Mouse (Mus musculus) intestine, postnatal 0 days (tissue): ENCODE data around the gene 4930402H24Rik. TPM values are rescaled to one million over a fixed set of nuclear protein-coding genes. Genes with fewer than 3 reads are reported as not detected.

Experiments
- ATAC-seq: fragments of 200-750 bp; cut with Nextera tagmentation; 2 replicates; pipeline ENCODE4 v1.8.0; 2017; ENCODE audit warnings: mild to moderate bottlenecking, moderate TSS enrichment, moderate library complexity
- H3K27ac ChIP-seq: fragments of 300-500 bp; sonication (generic); 2 replicates; pipeline ENCODE4 v1.5.1; 2014; ENCODE audit warnings: mild to moderate bottlenecking, low read depth, low read length, moderate library complexity
- H3K27me3 ChIP-seq: fragments of 300-500 bp; sonication (generic); replicated peaks from 2 replicates; pipeline ENCODE4 v1.6.1; 2014; ENCODE audit warnings: low read length, mixed read lengths; ENCODE audit not compliant: control insufficient read depth, insufficient read depth
- H3K36me3 ChIP-seq: fragments of 300-500 bp; sonication (generic); 2 replicates; pipeline ENCODE4 v1.6.1; 2014; ENCODE audit warnings: mild to moderate bottlenecking, moderate library complexity; ENCODE audit not compliant: control insufficient read depth, insufficient read depth
- H3K4me1 ChIP-seq: fragments of 300-500 bp; sonication (generic); replicated peaks from 2 replicates; pipeline ENCODE4 v1.6.1; 2014; ENCODE audit warnings: antibody characterized with exemption, low read length, mixed read lengths; ENCODE audit not compliant: control insufficient read depth, insufficient read depth
- H3K4me2 ChIP-seq: fragments of 300-500 bp; sonication (generic); replicated peaks from 2 replicates; pipeline ENCODE4 v1.6.1; 2014; ENCODE audit warnings: low read depth, mild to moderate bottlenecking, moderate library complexity
- H3K4me3 ChIP-seq: fragments of 300-500 bp; sonication (generic); 2 replicates; pipeline ENCODE4 v1.5.1; 2014; ENCODE audit warnings: low read depth, low read length
- H3K9ac ChIP-seq: fragments of 300-500 bp; sonication (generic); 2 replicates; pipeline ENCODE4 v1.6.1; 2014; ENCODE audit warnings: mild to moderate bottlenecking, low read depth, low read length
- H3K9me3 ChIP-seq: fragments of 300-500 bp; sonication (generic); 2 replicates; pipeline ENCODE4 v1.6.1; 2016; ENCODE audit warnings: mixed run types; ENCODE audit not compliant: control insufficient read depth
- CTCF ChIP-seq: sonication (generic); IDR thresholded peaks from 2 replicates; pipeline ENCODE4 v1.5.1; 2016; ENCODE audit warnings: low read depth, mild to moderate bottlenecking, control low read depth, antibody characterized with exemption, moderate library complexity
- WGBS: fragments of 180-500 bp; shearing (Covaris S2); extraction: QIAGEN DNeasy Blood & Tissue Kit; methylation state at CpG from one replicate; pipeline ENCODE4 v1.1.7; 2014; 5-methylcytosine and 5-hydroxymethylcytosine counted together
- polyA plus RNA-seq: library from polyadenylated mRNA; unstranded; fragments of >200 nt; fragmentation: Nextera tagmentation; extraction: Ambion mirVana; gene quantifications from 2 replicates; pipeline ENCODE4 v1.2.1, GENCODE M21; 2015

4930402H24Rik gene
- polyA plus RNA-seq, 1 experiment from 2014 or later: 9.0 TPM

GRCm38 (mm10) chr2:130928031-130928430 is 21.8 kb upstream of the 4930402H24Rik start:
- 64% methylated on average over 4 of the region's 4 CpGs for WGBS
- Histone ChIP-seq H3K4me2 (no peak overlapping the region), H3K27ac (no peak overlapping the region), H3K27me3 (no peaks in the 10 kb centered on the region), H3K9me3 (no peaks in the 10 kb centered on the region), H3K9ac (no peak overlapping the region), H3K4me1 (no peaks in the 10 kb centered on the region), H3K36me3 (no peaks in the 10 kb centered on the region), H3K4me3 (no peak overlapping the region)
- peak; percentile 70; the same call in 1 of the 2 replicates for ATAC-seq
- TF ChIP-seq CTCF: no peak

- 55% methylated on average over 2 of the region's 2 CpGs for WGBS
- Histone ChIP-seq H3K27me3 (no peaks in the 10 kb centered on the region), H3K36me3 (no peaks in the 10 kb centered on the region), H3K27ac (no peak overlapping the region), H3K4me1 (no peaks in the 10 kb centered on the region), H3K4me3 (no peak overlapping the region), H3K9ac (no peak overlapping the region), H3K9me3 (no peaks in the 10 kb centered on the region), H3K4me2 (no peak overlapping the region)
- no peak for TF ChIP-seq CTCF
- peak; percentile 68 for ATAC-seq
Observed at GRCm38 (mm10) chr2:130924950-130925349, 18.7 kb upstream of the 4930402H24Rik start.

GRCm38 (mm10) chr2:130919062-130919593 is 12.9 kb upstream of the 4930402H24Rik start:
- no peak for ATAC-seq
- Histone ChIP-seq H3K4me1 (no peaks in the 10 kb centered on the region), H3K9ac (no peak overlapping the region), H3K27ac (no peak overlapping the region), H3K4me2 (no peak overlapping the region), H3K4me3 (no peak overlapping the region), H3K9me3 (no peaks in the 10 kb centered on the region), H3K36me3 (no peaks in the 10 kb centered on the region), H3K27me3 (no peaks in the 10 kb centered on the region)
- WGBS: 50% methylated on average over 5 of the region's 5 CpGs
- TF ChIP-seq CTCF: no peak

GRCm38 (mm10) chr2:130917686-130918085 is 11.5 kb upstream of the 4930402H24Rik start:
- Histone ChIP-seq H3K9me3 (no peaks in the 10 kb centered on the region), H3K9ac (no peak overlapping the region), H3K4me1 (no peaks in the 10 kb centered on the region), H3K4me3 (no peak overlapping the region), H3K27me3 (no peaks in the 10 kb centered on the region), H3K27ac (no peak overlapping the region), H3K36me3 (no peaks in the 10 kb centered on the region), H3K4me2 (no peak overlapping the region)
- ATAC-seq: no peak
- TF ChIP-seq CTCF: no peak
- WGBS: 83% methylated on average over 1 of the region's 1 CpGs

- no peak overlapping the region for H3K27ac ChIP-seq
- no peaks in the 10 kb centered on the region for H3K36me3 ChIP-seq
- TF ChIP-seq CTCF: no peak
- no peaks in the 10 kb centered on the region for H3K9me3 ChIP-seq
- WGBS: 42% methylated on average over 3 of the region's 3 CpGs
- no peak overlapping the region for H3K4me3 ChIP-seq
- no peaks in the 10 kb centered on the region for H3K27me3 ChIP-seq
- H3K4me2 ChIP-seq: no peak overlapping the region
- no peak for ATAC-seq
- H3K9ac ChIP-seq: no peak overlapping the region
- no peaks in the 10 kb centered on the region for H3K4me1 ChIP-seq
Observed at GRCm38 (mm10) chr2:130916521-130917147, 10.4 kb upstream of the 4930402H24Rik start.

GRCm38 (mm10) chr2:130914873-130915272 is 8.7 kb upstream of the 4930402H24Rik start:
- ATAC-seq: no peak
- TF ChIP-seq CTCF: no peak
- WGBS: 71% methylated on average over 1 of the region's 1 CpGs

More at GRCm38 (mm10) chr2:130914873-130915272, 8.7 kb upstream of the 4930402H24Rik start:
- no peak overlapping the region for H3K4me2 ChIP-seq
- H3K27me3 ChIP-seq: no peaks in the 10 kb centered on the region
- H3K27ac ChIP-seq: no peak overlapping the region
- H3K36me3 ChIP-seq: no peaks in the 10 kb centered on the region
- no peaks in the 10 kb centered on the region for H3K4me1 ChIP-seq
- no peaks in the 10 kb centered on the region for H3K9me3 ChIP-seq
- H3K4me3 ChIP-seq: no peak overlapping the region
- no peak overlapping the region for H3K9ac ChIP-seq
